Mouse (Mus musculus): Measurements from ENCODE around the gene Vps35l. TPM values are rescaled to one million over a fixed set of nuclear protein-coding genes. Genes with fewer than 3 reads are reported as not detected.

Gene Vps35l
- total and polyA plus RNA-seq, 3 experiments = 30.1 to 76.5 (median 75.6) TPM

DNA sequence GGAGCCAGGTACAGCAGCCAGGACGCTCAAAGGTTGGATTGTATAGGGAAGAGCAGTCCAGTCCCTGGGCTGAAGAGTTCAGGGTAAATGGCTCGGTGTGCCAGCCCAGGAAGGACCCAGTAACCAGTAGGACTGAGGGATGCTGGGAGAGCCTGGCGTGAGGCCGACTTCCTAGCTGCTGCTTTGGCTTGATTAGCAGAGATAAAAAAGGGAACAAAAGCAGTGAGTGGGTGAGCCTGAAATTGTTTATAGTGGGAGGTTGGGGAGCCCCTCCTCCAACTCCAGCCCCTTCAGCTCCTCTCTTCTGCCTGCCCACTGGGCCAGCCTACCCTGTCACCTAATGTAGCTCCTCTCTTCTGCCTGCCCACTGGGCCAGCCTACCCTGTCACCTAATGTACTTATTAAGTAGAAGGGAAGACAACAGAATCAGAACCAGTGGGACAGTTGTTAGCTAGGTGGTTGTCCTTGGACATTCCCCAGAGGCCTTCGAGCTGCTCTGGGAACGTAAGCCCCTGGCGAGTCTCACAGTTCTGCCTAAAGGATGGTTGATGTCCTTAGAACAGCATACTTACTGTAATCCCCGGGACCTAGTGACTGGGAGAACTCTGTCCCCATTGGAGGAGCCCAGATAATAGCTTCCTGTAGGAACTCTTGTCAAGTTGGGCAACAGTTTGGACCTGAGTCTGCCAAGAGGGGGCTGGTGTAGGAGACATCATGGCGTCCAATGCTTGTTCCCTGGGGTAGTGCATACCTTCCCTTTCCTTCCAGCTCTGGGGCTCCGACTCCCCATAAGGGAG lies 37.8 kb downstream of the Vps35l start:
- Histone ChIP-seq H3K27me3 (ENCODE audit: insufficient read depth, low read length) (no peaks in the 10 kb centered on the region), H3K9me3 (replicated peaks) (no peaks in the 10 kb centered on the region), H3K4me1 (ENCODE audit: insufficient read depth, low read depth, low read length) (peaks cover 9% of the 10 kb centered on the region), H3K4me3 (ENCODE audit: low read depth, low read length) (no peak overlapping the region), H3K36me3 (replicated peaks) (peaks cover 97% of the 10 kb centered on the region)
- DNase-seq (ENCODE audit: low spot score) (no peak), ATAC-seq (ENCODE audit: extremely low read depth, insufficient number of reproducible peaks, low FRiP score, poor library complexity, severe bottlenecking) (peak; percentile 28; the same call in 1 of the 2 replicates)
- TF ChIP-seq GATA1 (IDR thresholded peaks at IDR 0.05; ENCODE audit: borderline replicate concordance, low read length) (no peak), GATA2 (IDR thresholded peaks at IDR 0.05; ENCODE audit: borderline replicate concordance, low read depth, low read length) (no peak), CTCF (IDR thresholded peaks at IDR 0.05; ENCODE audit: low read depth, low read length) (no peak), POLR2AphosphoS5 (IDR thresholded peaks at IDR 0.05; ENCODE audit: insufficient replicate concordance, low read depth, low read length) (no peak), TAL1 (conservative IDR thresholded peaks at IDR 0.05; ENCODE audit: low read depth, low read length) (no peak)

DNA sequence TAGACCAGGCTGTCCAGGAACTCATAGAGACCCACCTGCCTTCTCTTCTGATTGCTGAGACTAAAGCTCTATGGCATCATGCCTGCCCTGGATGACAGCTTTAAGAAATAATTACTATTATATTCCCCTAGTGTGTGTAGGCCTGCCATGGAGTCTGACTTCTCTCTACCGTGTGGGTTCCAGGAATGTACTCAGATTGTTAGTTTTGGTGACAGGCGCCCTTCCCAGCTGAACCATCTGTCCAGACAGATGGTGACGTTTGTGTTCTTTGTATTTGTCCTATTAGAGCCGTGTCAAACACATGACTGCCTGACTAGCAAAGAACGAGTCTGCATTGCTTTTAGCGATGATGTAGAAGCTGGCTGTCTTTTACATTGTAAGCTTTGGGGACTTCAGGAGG lies 38.5 kb downstream of the Vps35l start:
- Histone ChIP-seq H3K4me3 (ENCODE audit: low read depth, low read length) (no peak overlapping the region), H3K36me3 (replicated peaks) (peaks cover 97% of the 10 kb centered on the region)
- ATAC-seq (ENCODE audit: extremely low read depth, insufficient number of reproducible peaks, low FRiP score, poor library complexity, severe bottlenecking) = no peak

DNA sequence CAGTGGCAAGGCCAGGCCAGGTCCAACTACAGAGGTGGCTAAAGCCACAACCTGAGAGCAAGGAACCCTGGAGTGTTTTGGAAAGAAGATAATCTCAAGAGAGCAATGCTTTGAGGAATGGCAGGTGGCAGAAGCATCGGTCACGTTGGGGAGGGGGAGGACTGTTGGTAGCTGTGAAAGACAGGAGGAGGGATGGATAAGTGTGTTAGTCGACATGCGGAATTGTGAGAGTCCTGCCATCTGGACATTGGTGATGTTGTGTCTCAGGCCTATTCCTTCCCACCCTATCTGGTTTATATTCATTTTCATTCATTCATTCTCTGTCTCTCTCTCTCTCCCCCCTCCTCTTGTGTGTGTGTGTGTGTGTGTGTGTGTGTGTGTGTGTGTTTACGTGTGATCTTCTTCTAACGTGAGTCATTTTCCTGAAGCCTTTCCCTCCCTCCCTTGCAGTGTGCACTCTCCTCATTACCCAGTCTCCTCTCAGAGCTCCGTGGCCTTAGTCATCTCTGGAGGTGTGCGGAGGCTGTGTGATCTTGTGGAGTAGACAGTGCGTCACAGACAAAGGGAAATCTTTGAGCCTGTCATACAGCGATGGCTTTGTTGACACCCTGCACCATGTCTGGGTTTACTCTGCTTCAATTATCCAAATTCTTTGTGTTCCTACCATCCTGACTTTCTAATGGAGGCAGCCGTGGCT lies 43.4 kb downstream of the Vps35l start:
- Histone ChIP-seq H3K36me3 (replicated peaks) (peaks cover 84% of the 10 kb centered on the region), H3K4me1 (ENCODE audit: insufficient read depth, low read depth, low read length) (no peaks in the 10 kb centered on the region), H3K27me3 (ENCODE audit: insufficient read depth, low read length) (no peaks in the 10 kb centered on the region), H3K9me3 (replicated peaks) (no peaks in the 10 kb centered on the region), H3K4me3 (ENCODE audit: low read depth, low read length) (no peak overlapping the region)
- TF ChIP-seq CTCF (IDR thresholded peaks at IDR 0.05; ENCODE audit: low read depth, low read length) = no peak
- DNase-seq (ENCODE audit: low spot score) = no peak
- ATAC-seq (ENCODE audit: extremely low read depth, insufficient number of reproducible peaks, low FRiP score, poor library complexity, severe bottlenecking) = no peak

More for the DNA sequence above, 38.5 kb downstream of the Vps35l start:
- Histone ChIP-seq H3K9me3 (replicated peaks) (no peaks in the 10 kb centered on the region), H3K4me1 (ENCODE audit: insufficient read depth, low read depth, low read length) (peaks cover 9% of the 10 kb centered on the region), H3K27me3 (ENCODE audit: insufficient read depth, low read length) (no peaks in the 10 kb centered on the region)
- no peak for DNase-seq (ENCODE audit: low spot score)
- TF ChIP-seq POLR2AphosphoS5 (IDR thresholded peaks at IDR 0.05; ENCODE audit: insufficient replicate concordance, low read depth, low read length) = no peak
- TF ChIP-seq GATA1 (IDR thresholded peaks at IDR 0.05; ENCODE audit: borderline replicate concordance, low read length) = no peak
- no peak for TF ChIP-seq TAL1 (conservative IDR thresholded peaks at IDR 0.05; ENCODE audit: low read depth, low read length)

DNA sequence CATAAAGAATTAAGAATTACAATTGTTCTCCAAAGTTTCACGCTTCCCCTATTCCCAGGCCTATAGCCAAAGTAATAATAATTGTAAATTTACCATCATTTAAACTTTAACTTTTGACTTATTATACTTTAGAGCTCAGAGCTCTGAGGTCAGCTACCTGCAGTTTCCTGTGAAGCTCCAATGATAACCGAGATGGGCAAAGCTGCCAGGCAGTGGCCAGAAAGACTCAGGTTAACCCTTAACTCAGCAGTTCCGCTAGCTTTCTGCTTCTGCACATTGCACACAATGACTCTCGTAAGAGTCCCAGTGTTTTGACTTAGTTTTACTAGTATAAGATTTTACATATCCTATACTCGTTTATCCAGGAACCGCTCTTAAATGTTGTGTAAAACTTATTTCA lies 46.1 kb downstream of the Vps35l start:
- Histone ChIP-seq H3K27me3 (ENCODE audit: insufficient read depth, low read length) (no peaks in the 10 kb centered on the region), H3K4me1 (ENCODE audit: insufficient read depth, low read depth, low read length) (no peaks in the 10 kb centered on the region), H3K36me3 (replicated peaks) (peaks cover 80% of the 10 kb centered on the region), H3K9me3 (replicated peaks) (no peaks in the 10 kb centered on the region), H3K4me3 (ENCODE audit: low read depth, low read length) (no peak overlapping the region)
- TF ChIP-seq GATA1 (IDR thresholded peaks at IDR 0.05; ENCODE audit: borderline replicate concordance, low read length) = no peak
- TF ChIP-seq CTCF (IDR thresholded peaks at IDR 0.05; ENCODE audit: low read depth, low read length) = no peak
- TF ChIP-seq POLR2AphosphoS5 (IDR thresholded peaks at IDR 0.05; ENCODE audit: insufficient replicate concordance, low read depth, low read length) = no peak
- TF ChIP-seq GATA2 (IDR thresholded peaks at IDR 0.05; ENCODE audit: borderline replicate concordance, low read depth, low read length) = no peak
- TF ChIP-seq TAL1 (conservative IDR thresholded peaks at IDR 0.05; ENCODE audit: low read depth, low read length) = no peak
- DNase-seq (ENCODE audit: low spot score) (no peak), ATAC-seq (ENCODE audit: extremely low read depth, insufficient number of reproducible peaks, low FRiP score, poor library complexity, severe bottlenecking) (no peak)

DNA sequence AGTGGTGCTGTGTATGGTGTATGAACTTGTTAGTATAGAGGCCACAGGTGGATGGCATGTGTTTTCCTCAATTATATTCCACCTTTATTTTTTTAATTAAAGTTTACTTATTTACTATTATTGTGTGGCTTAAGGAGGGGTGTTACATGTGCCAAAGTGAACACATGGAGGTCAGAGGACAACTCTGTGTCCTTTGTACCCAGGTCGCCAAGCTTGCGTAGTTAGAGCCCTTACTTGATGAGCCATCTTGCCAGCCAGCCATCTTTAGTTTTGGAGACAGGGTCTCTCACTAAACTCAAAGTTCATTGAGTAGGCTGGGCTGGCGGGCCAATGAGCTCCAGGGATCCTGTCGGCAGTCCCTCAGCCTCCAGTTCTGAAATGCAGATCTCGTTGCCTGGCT lies 47.3 kb downstream of the Vps35l start:
- Histone ChIP-seq H3K36me3 (replicated peaks) (peaks cover 79% of the 10 kb centered on the region), H3K4me3 (ENCODE audit: low read depth, low read length) (no peak overlapping the region), H3K9me3 (replicated peaks) (no peaks in the 10 kb centered on the region), H3K27me3 (ENCODE audit: insufficient read depth, low read length) (no peaks in the 10 kb centered on the region), H3K4me1 (ENCODE audit: insufficient read depth, low read depth, low read length) (no peaks in the 10 kb centered on the region)
- TF ChIP-seq GATA1 (IDR thresholded peaks at IDR 0.05; ENCODE audit: borderline replicate concordance, low read length) = no peak
- no peak for TF ChIP-seq POLR2AphosphoS5 (IDR thresholded peaks at IDR 0.05; ENCODE audit: insufficient replicate concordance, low read depth, low read length)
- TF ChIP-seq CTCF (IDR thresholded peaks at IDR 0.05; ENCODE audit: low read depth, low read length) = no peak
- no peak for TF ChIP-seq GATA2 (IDR thresholded peaks at IDR 0.05; ENCODE audit: borderline replicate concordance, low read depth, low read length)
- TF ChIP-seq TAL1 (conservative IDR thresholded peaks at IDR 0.05; ENCODE audit: low read depth, low read length) = no peak
- DNase-seq (ENCODE audit: low spot score) (no peak), ATAC-seq (ENCODE audit: extremely low read depth, insufficient number of reproducible peaks, low FRiP score, poor library complexity, severe bottlenecking) (no peak)

DNA sequence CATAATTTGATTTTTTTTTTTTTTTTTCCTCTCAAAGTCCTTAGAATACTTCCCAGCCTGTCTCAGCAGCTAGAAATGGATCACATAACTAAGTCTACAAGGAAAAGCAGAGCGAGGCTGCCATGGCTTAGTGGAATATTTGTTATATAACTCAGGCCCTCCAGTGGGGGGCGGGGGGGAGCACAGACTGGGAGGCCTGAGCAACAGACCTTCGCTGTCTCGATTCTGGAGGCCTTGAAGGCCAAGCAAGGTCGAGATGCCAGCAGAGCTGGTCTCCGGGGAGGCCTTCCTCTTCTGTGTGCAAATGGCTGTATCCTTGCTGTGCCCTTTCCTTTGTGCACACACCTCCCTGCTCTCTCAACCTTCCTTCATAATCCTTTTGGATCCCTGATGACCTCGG lies 48.5 kb downstream of the Vps35l start:
- Histone ChIP-seq H3K4me3 (ENCODE audit: low read depth, low read length) (no peak overlapping the region), H3K9me3 (replicated peaks) (no peaks in the 10 kb centered on the region), H3K4me1 (ENCODE audit: insufficient read depth, low read depth, low read length) (no peaks in the 10 kb centered on the region), H3K27me3 (ENCODE audit: insufficient read depth, low read length) (no peaks in the 10 kb centered on the region), H3K36me3 (replicated peaks) (peaks cover 78% of the 10 kb centered on the region)
- no peak for DNase-seq (ENCODE audit: low spot score)
- ATAC-seq (ENCODE audit: extremely low read depth, insufficient number of reproducible peaks, low FRiP score, poor library complexity, severe bottlenecking) = no peak
- TF ChIP-seq CTCF (IDR thresholded peaks at IDR 0.05; ENCODE audit: low read depth, low read length) (no peak), GATA1 (IDR thresholded peaks at IDR 0.05; ENCODE audit: borderline replicate concordance, low read length) (no peak), POLR2AphosphoS5 (IDR thresholded peaks at IDR 0.05; ENCODE audit: insufficient replicate concordance, low read depth, low read length) (no peak), TAL1 (conservative IDR thresholded peaks at IDR 0.05; ENCODE audit: low read depth, low read length) (no peak), GATA2 (IDR thresholded peaks at IDR 0.05; ENCODE audit: borderline replicate concordance, low read depth, low read length) (no peak)

Measured in G1E (cell line).